Comparison of ENCODE assay signal across 10 mouse cellular contexts in the genomic region with DNA sequence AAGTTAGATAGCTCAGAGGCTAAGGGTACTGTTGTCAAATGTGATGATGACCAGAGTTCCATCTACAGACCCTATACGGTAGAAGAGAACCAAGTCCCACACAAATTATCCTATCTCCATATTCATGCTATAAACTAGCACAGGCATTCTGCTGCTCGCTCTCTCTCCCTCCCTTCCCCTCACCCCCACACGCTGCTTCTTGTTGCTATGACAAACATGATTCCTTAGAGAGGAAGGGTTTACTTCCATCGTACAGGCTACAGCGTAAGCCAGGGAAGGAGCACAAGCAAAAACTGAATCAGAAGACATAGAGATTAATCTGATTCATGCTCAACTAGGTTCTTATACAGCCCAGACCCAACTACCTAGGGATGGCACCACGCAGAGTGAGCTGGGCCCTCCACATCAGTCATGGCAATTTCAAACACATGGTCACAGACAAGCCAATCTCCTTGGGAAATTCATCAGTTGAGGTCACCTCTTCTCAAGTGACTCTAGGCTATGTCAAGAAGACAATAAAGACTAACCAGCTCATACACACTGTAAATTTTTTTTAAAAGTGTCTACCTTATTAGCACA. TPM values are rescaled to one million over a fixed set of nuclear protein-coding genes. Genes with fewer than 3 reads are reported as not detected.
DNase-seq lines count a peak whose midpoint lies in the region; ATAC-seq and TF ChIP-seq lines count a peak whose summit lies in the region.
"Had no signal": no experiment of that assay in that cellular context is flagged by ENCODE, and none has a peak within 500 bp of the region (broad histone marks: within the 10 kb centered on the region; RNA-seq: fewer than 3 reads in every experiment).

No protein-coding gene starts in this region.

- no peak overlapping the region for H3K9ac ChIP-seq in forebrain, postnatal 0 days
- H3K9ac ChIP-seq in midbrain, embryonic 14.5 days (replicated peaks; ENCODE audit: low read length), result no peak overlapping the region
- H3K9ac ChIP-seq: embryonic facial prominence, embryonic 13.5 days had no signal

- 46% methylated on average over 6 of the region's 6 CpGs for WGBS in forebrain, postnatal 0 days
- WGBS in midbrain, embryonic 14.5 days, result 46% methylated on average over 6 of the region's 6 CpGs

- intact Hi-C loops in left cerebral cortex, postnatal 25 days (cut with DNase I), result loop anchor here (2.0 kb wide), 1 partner anchor 20 kb away; the partner anchor contains the start of gene Ptpn12
- intact Hi-C loops in left cerebral cortex, postnatal 4 days (cut with DNase I), result no loop called here

- H3K27me3 ChIP-seq in forebrain, postnatal 0 days (ENCODE audit: insufficient read depth, low read length), result no peaks in the 10 kb centered on the region
- no peaks in the 10 kb centered on the region for H3K27me3 ChIP-seq in midbrain, embryonic 14.5 days (ENCODE audit: control insufficient read depth, insufficient read depth, low read length)
- H3K27me3 ChIP-seq: embryonic facial prominence, embryonic 13.5 days had no signal

- no peak for TF ChIP-seq POLR2A in brain, embryonic 14.5 days (IDR thresholded peaks at IDR 0.05; ENCODE audit: borderline replicate concordance, extremely low read depth, insufficient read depth, insufficient read length, poor library complexity, severe bottlenecking)

- H3K4me3 ChIP-seq in forebrain, postnatal 0 days (ENCODE audit: low read depth, low read length), result no peak overlapping the region
- H3K4me3 ChIP-seq in midbrain, embryonic 14.5 days (replicated peaks; ENCODE audit: low read depth, low read length), result no peak overlapping the region
- H3K4me3 ChIP-seq: embryonic facial prominence, embryonic 13.5 days had no signal

- H3K9me3 ChIP-seq in forebrain, postnatal 0 days (ENCODE audit: low read length), result no peaks in the 10 kb centered on the region
- H3K9me3 ChIP-seq in midbrain, embryonic 14.5 days (ENCODE audit: control insufficient read depth, low read length), result no peaks in the 10 kb centered on the region
- H3K9me3 ChIP-seq: embryonic facial prominence, embryonic 13.5 days had no signal

- no peak overlapping the region for H3K27ac ChIP-seq in forebrain, postnatal 0 days (ENCODE audit: low read depth, low read length)
- no peak overlapping the region for H3K27ac ChIP-seq in midbrain, embryonic 14.5 days (replicated peaks; ENCODE audit: low read depth, low read length)
- H3K27ac ChIP-seq: embryonic facial prominence, embryonic 13.5 days had no signal

- peak; percentile 25 to 59 for DNase-seq in left cerebral cortex, postnatal 25 days (ENCODE audit: low spot score in 2 of 2)
- no peak for DNase-seq in left cerebral cortex, postnatal 4 days
- peak; percentile 60 for DNase-seq in brain, embryonic 14.5 days (ENCODE audit: low read depth)
- DNase-seq in forebrain, postnatal 0 days, result peak; percentile 48
- peak; percentile 46 for DNase-seq in midbrain, embryonic 14.5 days
- DNase-seq in urinary bladder, postnatal 4 days (ENCODE audit: low spot score in 2 of 2), result no peak
- no peak for DNase-seq in MN1 (ENCODE audit: low spot score)

- ATAC-seq in forebrain, postnatal 0 days, result peak; percentile 93
- no peak for ATAC-seq in midbrain, embryonic 14.5 days (ENCODE audit: low FRiP score, low TSS enrichment)
- ATAC-seq in cerebellum, adult (ENCODE audit: insufficient number of reproducible peaks, low FRiP score, low TSS enrichment), result no peak
- ATAC-seq: CD4-positive, CD25-positive, alpha-beta regulatory T cell, adult 4 months had no signal

- H3K4me1 ChIP-seq in forebrain, postnatal 0 days (ENCODE audit: insufficient read depth), result peaks cover 4% of the 10 kb centered on the region; the same call in 1 of the 2 replicates
- peaks cover 14% of the 10 kb centered on the region for H3K4me1 ChIP-seq in midbrain, embryonic 14.5 days (ENCODE audit: control insufficient read depth, insufficient read depth, low read length)

- no peak overlapping the region for H3K4me2 ChIP-seq in forebrain, postnatal 0 days (ENCODE audit: low read depth)
- H3K4me2 ChIP-seq in midbrain, embryonic 14.5 days (ENCODE audit: low read length), result no peak overlapping the region
- H3K4me2 ChIP-seq: embryonic facial prominence, embryonic 13.5 days had no signal

- no peaks in the 10 kb centered on the region for H3K36me3 ChIP-seq in forebrain, postnatal 0 days (ENCODE audit: insufficient read depth)
- H3K36me3 ChIP-seq in midbrain, embryonic 14.5 days (ENCODE audit: control insufficient read depth, insufficient read depth, low read length), result no peaks in the 10 kb centered on the region
- H3K36me3 ChIP-seq: embryonic facial prominence, embryonic 13.5 days had no signal

- TF ChIP-seq CTCF in brain, embryonic 14.5 days (IDR thresholded peaks at IDR 0.05; ENCODE audit: borderline replicate concordance, extremely low read depth, insufficient read depth, insufficient read length), result no peak
- no peak for TF ChIP-seq CTCF in forebrain, postnatal 0 days (IDR thresholded peaks at IDR 0.05; ENCODE audit: low read depth)

RNA-seq across cellular contexts. Expression of gene Ptpn12, which starts 21.2 kb away (rescaled TPM):
- total RNA-seq in left cerebral cortex, postnatal 25 days (2021), result 10 to 100 TPM; 38.1 to 38.8 TPM
- total RNA-seq in left cerebral cortex, postnatal 4 days (2021), result 10 to 100 TPM; 51.7 to 60.8 TPM
- 81.8 and 91.8 TPM in 2 replicates for polyA plus RNA-seq in brain, embryonic 14.5 days (2012; rRNA removed)
- 27.7 and 31.8 TPM in 2 replicates for total RNA-seq in forebrain, postnatal 0 days (2014; rRNA removed)
- 10.9 and 12.1 TPM in 2 replicates for polyA plus RNA-seq in forebrain, postnatal 0 days (2015; fragmentation: Nextera tagmentation; extraction: Ambion mirVana)
- 31.2 and 32.4 TPM in 2 replicates for polyA plus RNA-seq in midbrain, embryonic 14.5 days (2014; fragmentation: Nextera tagmentation; extraction: Ambion mirVana)

Comparison
In these comparisons a context has a peak if more than half of its experiments do, and no peak if none do; other contexts are left out.
1. DNase-seq: peak in left cerebral cortex, postnatal 25 days (2 of 2), brain, embryonic 14.5 days (single experiment), forebrain, postnatal 0 days (single experiment) and midbrain, embryonic 14.5 days (single experiment); none in left cerebral cortex, postnatal 4 days (single experiment), urinary bladder, postnatal 4 days (0 of 2) and MN1 (single experiment).